Mouse (Mus musculus): Measurements from ENCODE around the gene Cgnl1. TPM values are rescaled to one million over a fixed set of nuclear protein-coding genes. Genes with fewer than 3 reads are reported as not detected.

Gene Cgnl1
- 9.8 and 10.6 TPM in 2 replicates for polyA plus RNA-seq (2014; fragmentation: Nextera tagmentation; extraction: Ambion mirVana)

DNA sequence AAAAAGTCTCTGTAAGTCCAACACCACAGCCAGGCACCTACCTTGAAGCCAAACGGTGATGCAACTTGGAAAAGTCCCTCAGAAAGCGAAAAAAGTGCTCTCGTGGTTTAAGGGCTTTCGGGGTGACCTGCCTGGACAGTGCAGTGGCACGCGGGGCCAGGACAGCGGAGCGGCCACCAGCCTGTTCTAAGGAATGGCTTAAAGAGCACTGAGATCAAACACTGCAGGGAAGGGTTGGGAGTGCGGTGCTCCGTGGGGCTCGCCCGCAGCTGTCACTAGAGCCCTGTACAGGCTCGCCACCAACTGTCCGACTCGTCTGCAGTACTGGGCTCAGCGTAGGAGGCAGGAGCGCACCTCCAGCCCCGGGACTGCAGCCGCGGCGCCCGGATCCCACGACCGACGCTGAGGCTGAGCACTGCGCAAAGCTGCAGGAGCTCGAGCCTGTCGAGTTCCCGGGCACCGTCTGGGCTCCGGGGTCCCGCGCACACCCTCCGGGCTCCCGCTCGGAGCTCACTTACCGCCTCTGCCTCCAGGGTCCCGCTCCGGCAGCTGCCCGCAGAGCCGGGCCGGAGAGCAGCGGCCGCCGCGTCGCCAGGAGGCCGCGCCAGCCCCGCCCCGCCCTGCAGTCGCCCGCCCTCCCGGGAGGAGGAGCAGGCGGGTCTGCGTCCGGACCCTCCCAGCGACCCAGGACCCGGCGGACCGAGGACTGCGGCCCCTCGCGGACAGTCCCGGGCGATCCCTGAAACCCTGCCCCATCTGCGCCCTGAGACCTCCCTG, at the start of gene Cgnl1:
Gene Cgnl1 (minus strand): TSS at position 612 of the 777 bp plus-strand sequence.
- Histone ChIP-seq H3K4me3 (ENCODE audit: low read depth, low read length) (peak within 1 kb of the TSS; percentile 66), H3K27me3 (replicated peaks; ENCODE audit: control insufficient read depth, insufficient read depth, low read length) (no peaks in the 10 kb centered on the region), H3K27ac (ENCODE audit: low read depth) (peak within 1 kb of the TSS; percentile 77), H3K36me3 (ENCODE audit: control insufficient read depth, insufficient read depth, low read length) (no peaks in the 10 kb centered on the region), H3K9me3 (ENCODE audit: control insufficient read depth, low read length) (peaks cover 3% of the 10 kb centered on the region; the same call in 1 of the 2 replicates), H3K9ac (ENCODE audit: low read length) (peak within 1 kb of the TSS; percentile 66), H3K4me1 (replicated peaks; ENCODE audit: control insufficient read depth, insufficient read depth, low read length) (peaks cover 9% of the 10 kb centered on the region; the same call in 1 of the 2 replicates), H3K4me2 (ENCODE audit: low read length) (peak within 1 kb of the TSS; percentile 73)
- under 1% methylated on average over 57 of the region's 67 CpGs for WGBS
- DNase-seq (ENCODE audit: low spot score) (peak; percentile 86), ATAC-seq (replicated peaks; ENCODE audit: low FRiP score, low TSS enrichment, low read depth) (peak; percentile 90)

DNA sequence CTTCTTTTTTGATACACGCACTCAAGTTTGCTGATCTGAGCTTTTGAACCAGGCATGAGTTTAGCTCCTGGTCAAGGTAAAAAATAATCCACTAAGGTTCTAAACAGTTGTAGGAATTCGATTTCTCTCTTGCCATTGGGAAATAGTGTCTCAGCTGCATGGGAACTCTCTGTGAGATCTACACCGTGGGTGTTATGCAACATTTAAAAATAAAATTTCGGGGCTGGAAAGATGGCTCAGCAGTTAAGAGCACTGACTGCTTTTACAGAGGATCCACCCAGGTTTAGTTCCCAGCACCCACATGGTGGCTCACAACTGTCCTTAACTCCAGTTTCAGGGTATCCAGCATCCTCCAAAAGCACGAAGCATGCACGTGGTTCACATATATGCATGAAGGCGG, 47.1 kb upstream of the Cgnl1 start:
- no peaks in the 10 kb centered on the region for H3K27me3 ChIP-seq (replicated peaks; ENCODE audit: control insufficient read depth, insufficient read depth, low read length)
- ATAC-seq (replicated peaks; ENCODE audit: low FRiP score, low TSS enrichment, low read depth) (no peak), DNase-seq (ENCODE audit: low spot score) (no peak)
- no peak overlapping the region for H3K4me3 ChIP-seq (ENCODE audit: low read depth, low read length)
- H3K9ac ChIP-seq (ENCODE audit: low read length) = no peak overlapping the region
- no peaks in the 10 kb centered on the region for H3K4me1 ChIP-seq (replicated peaks; ENCODE audit: control insufficient read depth, insufficient read depth, low read length)
- 91% methylated on average over 7 of the region's 7 CpGs for WGBS
- H3K27ac ChIP-seq (ENCODE audit: low read depth) = no peak overlapping the region
- no peak overlapping the region for H3K4me2 ChIP-seq (ENCODE audit: low read length)
- no peaks in the 10 kb centered on the region for H3K36me3 ChIP-seq (ENCODE audit: control insufficient read depth, insufficient read depth, low read length)
- no peaks in the 10 kb centered on the region for H3K9me3 ChIP-seq (ENCODE audit: control insufficient read depth, low read length)

- no peak overlapping the region for H3K4me2 ChIP-seq (ENCODE audit: low read length)
Observed at GRCm38 (mm10) chr9:71816121-71816520, 44.7 kb upstream of the Cgnl1 start.

GRCm38 (mm10) chr9:71813565-71813964, 42.2 kb upstream of the Cgnl1 start:
- Histone ChIP-seq H3K9me3 (ENCODE audit: control insufficient read depth, low read length) (no peaks in the 10 kb centered on the region), H3K9ac (ENCODE audit: low read length) (no peak overlapping the region), H3K27me3 (replicated peaks; ENCODE audit: control insufficient read depth, insufficient read depth, low read length) (no peaks in the 10 kb centered on the region), H3K4me3 (ENCODE audit: low read depth, low read length) (no peak overlapping the region), H3K27ac (ENCODE audit: low read depth) (no peak overlapping the region), H3K36me3 (ENCODE audit: control insufficient read depth, insufficient read depth, low read length) (no peaks in the 10 kb centered on the region), H3K4me2 (ENCODE audit: low read length) (no peak overlapping the region), H3K4me1 (replicated peaks; ENCODE audit: control insufficient read depth, insufficient read depth, low read length) (no peaks in the 10 kb centered on the region)
- DNase-seq (ENCODE audit: low spot score) (no peak), ATAC-seq (replicated peaks; ENCODE audit: low FRiP score, low TSS enrichment, low read depth) (no peak)
- WGBS = 79% methylated on average over 3 of the region's 3 CpGs

More at GRCm38 (mm10) chr9:71816121-71816520, 44.7 kb upstream of the Cgnl1 start:
- Histone ChIP-seq H3K9me3 (ENCODE audit: control insufficient read depth, low read length) (no peaks in the 10 kb centered on the region), H3K36me3 (ENCODE audit: control insufficient read depth, insufficient read depth, low read length) (no peaks in the 10 kb centered on the region), H3K4me1 (replicated peaks; ENCODE audit: control insufficient read depth, insufficient read depth, low read length) (no peaks in the 10 kb centered on the region), H3K27me3 (replicated peaks; ENCODE audit: control insufficient read depth, insufficient read depth, low read length) (no peaks in the 10 kb centered on the region), H3K27ac (ENCODE audit: low read depth) (no peak overlapping the region), H3K9ac (ENCODE audit: low read length) (no peak overlapping the region), H3K4me3 (ENCODE audit: low read depth, low read length) (no peak overlapping the region)
- ATAC-seq (replicated peaks; ENCODE audit: low FRiP score, low TSS enrichment, low read depth) (no peak), DNase-seq (ENCODE audit: low spot score) (no peak)
- WGBS = 56% methylated on average over 3 of the region's 3 CpGs

DNA sequence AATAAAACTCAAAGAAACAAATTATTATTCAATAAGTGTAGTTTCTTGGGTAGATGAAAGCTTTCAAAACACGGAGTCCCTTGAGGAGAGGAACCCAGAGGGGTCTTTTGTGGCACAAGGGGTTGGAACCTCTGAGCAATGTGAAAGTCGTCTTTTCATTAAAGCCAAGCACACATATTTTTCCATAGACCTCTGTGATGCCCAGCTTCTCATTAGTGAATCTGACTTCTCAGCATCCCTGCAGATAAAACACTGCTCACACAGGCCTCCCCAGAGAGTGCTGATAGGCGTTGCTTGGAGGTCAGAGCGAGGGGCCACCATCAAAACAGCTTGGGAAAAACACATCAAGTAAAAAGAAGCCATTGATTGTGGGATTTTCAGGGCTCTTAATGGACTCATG, 41.5 kb upstream of the Cgnl1 start:
- no peaks in the 10 kb centered on the region for H3K4me1 ChIP-seq (replicated peaks; ENCODE audit: control insufficient read depth, insufficient read depth, low read length)
- H3K27me3 ChIP-seq (replicated peaks; ENCODE audit: control insufficient read depth, insufficient read depth, low read length) = no peaks in the 10 kb centered on the region
- H3K4me3 ChIP-seq (ENCODE audit: low read depth, low read length) = no peak overlapping the region
- ATAC-seq (replicated peaks; ENCODE audit: low FRiP score, low TSS enrichment, low read depth) = no peak
- no peaks in the 10 kb centered on the region for H3K9me3 ChIP-seq (ENCODE audit: control insufficient read depth, low read length)
- H3K36me3 ChIP-seq (ENCODE audit: control insufficient read depth, insufficient read depth, low read length) = no peaks in the 10 kb centered on the region
- H3K9ac ChIP-seq (ENCODE audit: low read length) = no peak overlapping the region
- no peak overlapping the region for H3K4me2 ChIP-seq (ENCODE audit: low read length)
- WGBS = 75% methylated on average over 4 of the region's 4 CpGs
- H3K27ac ChIP-seq (ENCODE audit: low read depth) = no peak overlapping the region
- DNase-seq (ENCODE audit: low spot score) = no peak

DNA sequence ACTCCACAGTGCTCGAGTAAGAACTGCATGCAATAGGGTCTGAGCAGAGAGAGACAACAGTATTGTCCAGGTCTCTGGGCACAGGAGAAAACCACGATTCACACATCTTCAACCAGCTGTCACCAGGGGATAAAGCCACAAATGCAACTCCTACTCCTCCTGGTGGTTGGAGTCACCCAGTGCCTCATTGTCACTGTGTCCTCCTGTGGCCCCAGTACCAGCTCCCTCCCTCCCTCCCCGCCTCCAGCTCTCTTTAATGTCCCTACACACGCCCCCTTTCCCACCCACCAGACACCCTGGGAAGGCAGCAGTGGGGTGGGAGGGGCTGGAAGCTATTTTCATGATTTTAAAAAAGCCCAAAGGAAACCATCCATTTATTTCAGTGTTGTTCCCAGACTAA, 41.0 kb upstream of the Cgnl1 start:
- ATAC-seq (replicated peaks; ENCODE audit: low FRiP score, low TSS enrichment, low read depth) (no peak), DNase-seq (ENCODE audit: low spot score) (no peak)
- no peak overlapping the region for H3K9ac ChIP-seq (ENCODE audit: low read length)
- H3K27me3 ChIP-seq (replicated peaks; ENCODE audit: control insufficient read depth, insufficient read depth, low read length) = no peaks in the 10 kb centered on the region
- WGBS = 54% methylated on average over 4 of the region's 4 CpGs
- H3K9me3 ChIP-seq (ENCODE audit: control insufficient read depth, low read length) = no peaks in the 10 kb centered on the region
- no peak overlapping the region for H3K4me2 ChIP-seq (ENCODE audit: low read length)
- no peaks in the 10 kb centered on the region for H3K36me3 ChIP-seq (ENCODE audit: control insufficient read depth, insufficient read depth, low read length)
- no peak overlapping the region for H3K27ac ChIP-seq (ENCODE audit: low read depth)
- H3K4me3 ChIP-seq (ENCODE audit: low read depth, low read length) = no peak overlapping the region
- H3K4me1 ChIP-seq (replicated peaks; ENCODE audit: control insufficient read depth, insufficient read depth, low read length) = no peaks in the 10 kb centered on the region

GRCm38 (mm10) chr9:71811404-71811803, 40.0 kb upstream of the Cgnl1 start:
- Histone ChIP-seq H3K27me3 (replicated peaks; ENCODE audit: control insufficient read depth, insufficient read depth, low read length) (no peaks in the 10 kb centered on the region), H3K27ac (ENCODE audit: low read depth) (no peak overlapping the region), H3K4me2 (ENCODE audit: low read length) (no peak overlapping the region), H3K4me3 (ENCODE audit: low read depth, low read length) (no peak overlapping the region), H3K36me3 (ENCODE audit: control insufficient read depth, insufficient read depth, low read length) (no peaks in the 10 kb centered on the region), H3K4me1 (replicated peaks; ENCODE audit: control insufficient read depth, insufficient read depth, low read length) (no peaks in the 10 kb centered on the region), H3K9ac (ENCODE audit: low read length) (no peak overlapping the region), H3K9me3 (ENCODE audit: control insufficient read depth, low read length) (no peaks in the 10 kb centered on the region)
- DNase-seq (ENCODE audit: low spot score) (no peak), ATAC-seq (replicated peaks; ENCODE audit: low FRiP score, low TSS enrichment, low read depth) (no peak)
- WGBS = 78% methylated on average over 5 of the region's 5 CpGs

- Histone ChIP-seq H3K36me3 (ENCODE audit: control insufficient read depth, insufficient read depth, low read length) (no peaks in the 10 kb centered on the region), H3K27ac (ENCODE audit: low read depth) (no peak overlapping the region), H3K4me1 (replicated peaks; ENCODE audit: control insufficient read depth, insufficient read depth, low read length) (no peaks in the 10 kb centered on the region), H3K4me3 (ENCODE audit: low read depth, low read length) (no peak overlapping the region), H3K9ac (ENCODE audit: low read length) (no peak overlapping the region), H3K9me3 (ENCODE audit: control insufficient read depth, low read length) (no peaks in the 10 kb centered on the region), H3K4me2 (ENCODE audit: low read length) (no peak overlapping the region), H3K27me3 (replicated peaks; ENCODE audit: control insufficient read depth, insufficient read depth, low read length) (no peaks in the 10 kb centered on the region)
- no peak for DNase-seq (ENCODE audit: low spot score)
- 93% methylated on average over 2 of the region's 2 CpGs for WGBS
- ATAC-seq (replicated peaks; ENCODE audit: low FRiP score, low TSS enrichment, low read depth) = no peak
Observed at GRCm38 (mm10) chr9:71810723-71811122, 39.3 kb upstream of the Cgnl1 start.

Measured in intestine, embryonic 14.5 days (tissue).